7 mouse cellular contexts compared by ENCODE assay signal in the genomic region with DNA sequence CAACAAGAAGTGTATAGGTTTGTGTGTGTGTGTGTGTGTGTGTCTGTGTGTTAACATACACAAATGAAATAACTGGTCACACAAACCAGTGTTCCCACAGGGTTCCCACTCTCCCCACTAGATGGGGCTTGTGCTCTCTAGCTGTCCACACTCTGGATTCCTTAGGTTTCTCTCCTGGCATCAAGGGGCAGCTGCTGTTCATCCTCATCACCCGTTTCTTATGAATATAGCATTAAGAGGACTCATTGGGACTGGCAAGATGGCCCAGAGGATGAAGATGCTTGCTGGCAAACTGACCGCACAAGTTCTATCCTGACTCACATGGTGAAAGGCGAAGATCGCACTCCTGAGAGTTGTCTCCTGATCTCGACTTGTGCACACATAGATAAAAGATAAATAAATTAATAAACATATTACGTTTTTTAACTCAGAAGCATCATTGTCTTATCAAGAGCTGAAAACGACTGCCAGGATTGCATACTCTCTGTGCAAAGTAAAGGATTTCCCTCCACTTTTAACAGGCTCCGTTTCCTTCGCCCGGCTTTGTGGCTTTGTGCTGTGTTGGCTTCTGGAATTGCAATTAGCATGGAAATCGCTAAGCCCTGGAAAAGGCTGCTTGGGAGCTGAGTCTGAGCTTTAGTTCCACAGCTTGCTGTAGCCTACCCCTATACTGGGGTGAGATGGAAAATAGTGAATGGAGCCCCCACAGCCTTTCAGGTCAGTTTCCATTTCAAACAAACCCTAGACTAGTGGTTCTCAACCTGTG.
DNase-seq lines count a peak whose midpoint lies in the region; ATAC-seq lines count a peak whose summit lies in the region.

No protein-coding gene starts in this region.

- DNase-seq in adrenal gland, postnatal 14 days = peak; percentile 60
- peak; percentile 60 to 77 for DNase-seq in cerebellum, postnatal 25 days
- DNase-seq in frontal cortex, postnatal 25 days (ENCODE audit: low spot score in 2 of 2) = peak; percentile 57 to 59
- peak; percentile 76 for DNase-seq in left cerebral cortex, adult 18-20 months (ENCODE audit: low spot score in 2 of 2)
- no peak for DNase-seq in c-Kit-positive CD71-positive TER-119-positive erythroid progenitor cells, embryonic 14.5 days (ENCODE audit: low spot score)

- H3K4me1 ChIP-seq in hindbrain, embryonic 15.5 days (replicated peaks) = peaks cover 3% of the 10 kb centered on the region
- H3K4me1 ChIP-seq in midbrain, embryonic 12.5 days = peaks cover 7% of the 10 kb centered on the region; the same call in 1 of the 2 replicates

- no peak overlapping the region for H3K27ac ChIP-seq in hindbrain, embryonic 15.5 days (replicated peaks)
- H3K27ac ChIP-seq in midbrain, embryonic 12.5 days (replicated peaks) = no peak overlapping the region

- H3K27me3 ChIP-seq in hindbrain, embryonic 15.5 days = no peaks in the 10 kb centered on the region
- no peaks in the 10 kb centered on the region for H3K27me3 ChIP-seq in midbrain, embryonic 12.5 days

- ATAC-seq in hindbrain, embryonic 15.5 days (ENCODE audit: low FRiP score, low read depth) = peak; percentile 77; the same call in 1 of the 2 replicates
- ATAC-seq in midbrain, embryonic 12.5 days (ENCODE audit: low FRiP score, low read depth) = peak; percentile 80

- peak overlapping the region; percentile 29 for H3K4me3 ChIP-seq in hindbrain, embryonic 15.5 days
- peak overlapping the region; percentile 27 for H3K4me3 ChIP-seq in midbrain, embryonic 12.5 days

- 29% methylated on average over 11 of the region's 11 CpGs for WGBS in hindbrain, embryonic 15.5 days
- WGBS in midbrain, embryonic 12.5 days = 19% methylated on average over 11 of the region's 11 CpGs

- peak overlapping the region; percentile 25; the same call in 1 of the 2 replicates for H3K9ac ChIP-seq in hindbrain, embryonic 15.5 days
- H3K9ac ChIP-seq in midbrain, embryonic 12.5 days (replicated peaks) = peak overlapping the region; percentile 32; the same call in 1 of the 2 replicates

- H3K9me3 ChIP-seq in hindbrain, embryonic 15.5 days = no peaks in the 10 kb centered on the region
- no peaks in the 10 kb centered on the region for H3K9me3 ChIP-seq in midbrain, embryonic 12.5 days

- peak overlapping the region; percentile 66 for H3K4me2 ChIP-seq in hindbrain, embryonic 15.5 days
- H3K4me2 ChIP-seq in midbrain, embryonic 12.5 days (replicated peaks) = peak overlapping the region; percentile 53

- H3K36me3 ChIP-seq in hindbrain, embryonic 15.5 days = no peaks in the 10 kb centered on the region
- no peaks in the 10 kb centered on the region for H3K36me3 ChIP-seq in midbrain, embryonic 12.5 days
